Mouse (Mus musculus) CD4-positive helper T cell, adult 2 months (primary cell): Measurements from ENCODE around the gene Sesn2.

Source experiments
- DNase-seq: peaks from one replicate; pipeline ENCODE4 v3.0.0-alpha.2; 2012; ENCODE audit warnings: low read depth, missing footprints, low spot score

Sesn2 gene

DNA sequence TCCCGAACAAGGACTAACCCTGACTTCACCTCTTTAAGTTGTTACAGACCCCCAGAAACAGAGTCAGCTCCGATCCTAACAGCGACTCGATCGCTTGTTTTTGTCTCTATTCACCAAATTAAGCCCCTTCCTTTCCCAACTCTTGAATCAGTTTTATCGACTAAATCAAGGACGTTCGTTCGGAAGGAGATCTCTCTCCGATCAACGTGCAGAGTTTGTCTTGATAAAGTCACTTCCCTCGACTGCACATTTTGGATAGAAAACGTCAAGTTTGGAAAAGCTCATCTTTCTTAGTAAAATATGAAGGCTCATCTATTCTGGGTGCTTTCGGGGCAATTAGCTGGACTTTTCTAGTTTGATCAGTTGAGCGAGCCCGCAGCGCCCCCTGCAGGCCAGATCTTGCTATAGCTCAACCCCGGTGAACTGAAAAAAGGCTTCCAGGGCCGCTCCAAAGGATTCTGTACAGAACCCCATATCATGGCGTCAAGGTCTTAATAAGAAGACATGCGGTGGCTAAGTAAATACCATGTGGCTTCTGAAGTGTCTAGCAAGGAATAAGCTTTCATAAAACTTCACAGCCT lies 4.3 kb upstream of the Sesn2 start:
- peak; percentile 86 for DNase-seq

DNA sequence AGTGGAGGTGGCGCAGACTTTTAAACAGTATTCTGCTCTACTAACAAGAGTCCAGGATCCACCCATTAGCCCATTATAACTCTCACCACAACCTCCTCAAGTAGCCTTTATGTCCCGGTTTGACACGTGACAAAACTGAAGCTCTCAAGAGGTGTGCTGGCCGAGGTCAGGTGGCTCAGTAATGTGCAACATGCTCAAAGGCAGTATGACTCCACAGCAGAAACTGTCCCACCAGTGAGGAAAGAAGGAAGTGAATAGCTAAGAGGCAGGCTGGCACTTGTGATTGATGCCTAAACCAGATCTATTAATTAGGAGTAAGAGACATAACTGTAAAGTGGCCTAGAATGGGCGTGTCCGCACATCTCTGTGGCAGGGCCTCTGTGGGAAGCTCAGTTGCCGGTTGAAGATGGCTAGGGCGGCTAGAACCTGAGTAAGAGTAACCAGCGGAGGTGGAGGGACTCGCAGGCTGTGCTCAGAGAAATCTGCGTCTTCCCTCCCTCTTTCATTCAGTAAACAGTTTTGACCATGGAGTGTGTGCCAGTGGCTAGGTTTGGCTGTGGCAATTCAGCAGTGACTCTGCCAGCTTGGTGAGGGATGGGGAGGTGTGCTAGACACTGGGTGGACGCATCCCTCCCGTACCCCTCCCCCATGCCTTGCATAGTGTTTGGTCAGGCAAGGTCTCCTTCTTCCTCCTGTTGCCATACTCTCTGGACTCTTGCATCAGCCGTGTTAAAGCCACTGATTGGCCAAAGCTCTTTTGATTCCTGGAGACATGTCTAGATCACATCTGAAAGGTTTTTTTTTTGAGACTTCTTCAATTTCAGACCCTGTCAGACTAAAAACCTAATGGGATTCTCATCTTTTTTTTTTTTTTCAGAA lies 3.3 kb upstream of the Sesn2 start:
- no peak for DNase-seq

DNA sequence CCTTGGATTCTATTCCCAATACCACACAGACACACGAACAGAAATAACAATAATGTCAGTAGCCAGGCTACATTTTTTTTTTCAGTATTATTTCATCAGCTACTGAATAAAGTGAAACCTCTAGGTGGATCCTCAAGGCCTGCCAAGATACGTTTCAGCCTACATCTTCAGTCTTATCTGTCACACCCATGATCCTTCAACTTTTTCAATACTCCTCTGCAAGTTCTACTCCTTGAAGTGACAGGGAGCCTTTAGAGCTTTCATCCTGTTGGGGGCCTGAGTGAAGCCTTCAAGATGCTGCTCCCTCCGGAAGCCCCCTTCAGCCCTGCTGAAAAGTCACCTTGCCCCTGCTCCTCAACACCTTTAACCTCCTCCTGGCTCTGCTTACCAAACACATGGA lies 1.8 kb upstream of the Sesn2 start:
- no peak for DNase-seq

DNA sequence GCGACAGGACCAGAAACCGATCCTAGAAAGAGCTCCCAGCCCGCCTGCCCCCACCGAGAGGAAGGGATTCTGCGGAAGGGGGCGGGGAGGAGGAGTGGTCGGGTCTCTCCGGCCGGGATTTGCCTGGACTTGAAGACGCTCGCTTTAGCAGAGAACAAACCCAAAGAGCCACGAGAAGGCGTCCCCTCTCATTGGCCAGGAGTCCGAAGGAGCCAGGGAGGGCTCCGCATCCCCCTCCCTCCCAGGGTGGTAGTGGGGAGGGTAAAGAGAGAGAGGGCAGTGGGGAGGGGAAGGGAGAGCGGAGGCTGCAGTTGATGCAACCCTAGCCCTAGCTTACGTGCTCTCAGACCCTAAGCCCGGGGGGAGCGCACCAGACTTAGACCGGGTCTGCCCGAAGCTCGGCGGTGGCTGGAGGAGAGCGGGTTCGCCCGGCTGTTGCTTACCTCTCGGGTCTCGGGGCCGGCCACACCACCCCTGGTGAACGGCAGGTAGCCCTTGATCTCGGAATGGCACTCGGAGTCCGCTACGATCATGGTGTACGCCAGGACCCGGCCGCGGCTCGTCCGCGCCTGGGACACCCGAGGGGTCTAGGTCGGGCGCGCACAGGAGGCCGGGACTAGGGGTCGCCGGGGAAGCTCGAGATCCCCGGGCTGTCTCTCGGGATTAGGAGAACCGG lies 542 bp downstream of the Sesn2 start:
- DNase-seq: peak; percentile 54

DNA sequence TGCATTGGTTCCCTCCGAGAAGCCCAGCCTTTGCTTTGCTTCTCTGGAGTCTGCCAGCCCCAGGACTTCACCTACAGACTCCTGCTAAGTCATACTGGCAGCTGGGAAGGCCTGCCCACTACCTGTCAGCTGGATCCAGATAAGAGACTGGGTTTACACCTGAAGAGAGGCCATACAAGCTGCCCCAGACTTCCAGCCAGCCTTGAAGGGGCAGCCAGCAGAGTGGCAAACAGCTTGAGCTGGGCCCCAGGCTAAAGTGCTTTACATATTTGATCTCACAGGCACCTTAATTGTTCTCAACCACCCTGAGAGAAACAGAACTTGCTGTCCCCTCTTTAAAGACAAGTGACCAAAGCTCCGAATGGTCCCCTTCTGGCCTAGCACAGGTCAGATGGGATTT lies 3.1 kb downstream of the Sesn2 start:
- no peak for DNase-seq

- DNase-seq: no peak
Measured at GRCm38 (mm10) chr4:132506250-132506649, 4.1 kb downstream of the Sesn2 start.

- DNase-seq: no peak
Measured at GRCm38 (mm10) chr4:132505800-132506199, 4.5 kb downstream of the Sesn2 start.

- no peak for DNase-seq
Measured at GRCm38 (mm10) chr4:132505034-132505738, 5.1 kb downstream of the Sesn2 start.

DNA sequence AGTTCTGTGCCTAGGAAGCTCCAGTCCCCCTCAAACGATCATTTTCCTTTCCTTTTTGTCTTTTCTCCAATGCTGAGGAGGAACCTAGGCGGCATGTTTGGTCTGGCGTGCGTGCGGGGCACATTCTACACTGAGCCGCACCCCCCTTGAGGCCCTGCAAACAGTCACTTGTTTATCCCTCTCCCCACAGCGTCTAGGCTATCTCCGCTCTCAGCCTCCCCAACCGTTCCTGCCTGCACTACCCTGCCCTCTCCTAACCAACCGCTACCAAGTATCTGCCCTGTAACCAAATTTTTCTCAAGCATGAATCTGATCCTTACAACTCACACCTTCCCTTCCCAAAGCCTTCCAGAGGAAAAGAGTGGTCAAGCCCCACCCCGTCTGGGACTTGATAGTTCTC lies 7.0 kb downstream of the Sesn2 start:
- no peak for DNase-seq

- no peak for DNase-seq
Measured at GRCm38 (mm10) chr4:132501639-132502038, 8.7 kb downstream of the Sesn2 start.

DNA sequence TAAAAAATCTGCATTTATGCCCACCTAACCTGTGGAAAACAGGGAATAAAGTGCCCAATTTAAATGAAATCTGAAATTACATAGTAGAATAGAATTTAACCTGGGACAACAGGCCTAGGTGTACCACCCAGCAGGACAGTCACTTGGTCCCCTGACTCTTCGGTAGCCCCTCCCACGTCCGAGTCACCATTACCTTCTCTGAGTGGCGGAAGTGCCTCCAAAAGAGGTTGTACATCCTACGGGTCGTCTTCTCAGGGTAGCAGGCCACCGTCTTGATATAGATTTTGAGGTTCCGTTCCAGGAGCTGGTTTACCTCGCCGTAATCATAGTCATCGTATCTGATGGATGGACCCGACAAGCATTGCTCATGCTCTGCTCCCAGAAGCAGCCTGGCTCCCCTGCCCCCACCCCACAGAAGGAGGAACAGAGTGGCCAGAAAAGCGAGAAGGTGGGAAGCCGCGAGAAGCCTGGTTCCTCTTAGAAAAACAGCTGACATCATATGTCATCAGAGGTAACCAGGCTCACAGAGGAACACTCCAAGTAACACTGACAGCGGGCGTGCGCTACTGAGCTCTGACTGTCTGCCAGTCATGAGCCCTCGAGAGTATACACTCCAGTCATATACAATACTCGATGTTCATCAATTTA lies 15.9 kb downstream of the Sesn2 start:
- no peak for DNase-seq

DNA sequence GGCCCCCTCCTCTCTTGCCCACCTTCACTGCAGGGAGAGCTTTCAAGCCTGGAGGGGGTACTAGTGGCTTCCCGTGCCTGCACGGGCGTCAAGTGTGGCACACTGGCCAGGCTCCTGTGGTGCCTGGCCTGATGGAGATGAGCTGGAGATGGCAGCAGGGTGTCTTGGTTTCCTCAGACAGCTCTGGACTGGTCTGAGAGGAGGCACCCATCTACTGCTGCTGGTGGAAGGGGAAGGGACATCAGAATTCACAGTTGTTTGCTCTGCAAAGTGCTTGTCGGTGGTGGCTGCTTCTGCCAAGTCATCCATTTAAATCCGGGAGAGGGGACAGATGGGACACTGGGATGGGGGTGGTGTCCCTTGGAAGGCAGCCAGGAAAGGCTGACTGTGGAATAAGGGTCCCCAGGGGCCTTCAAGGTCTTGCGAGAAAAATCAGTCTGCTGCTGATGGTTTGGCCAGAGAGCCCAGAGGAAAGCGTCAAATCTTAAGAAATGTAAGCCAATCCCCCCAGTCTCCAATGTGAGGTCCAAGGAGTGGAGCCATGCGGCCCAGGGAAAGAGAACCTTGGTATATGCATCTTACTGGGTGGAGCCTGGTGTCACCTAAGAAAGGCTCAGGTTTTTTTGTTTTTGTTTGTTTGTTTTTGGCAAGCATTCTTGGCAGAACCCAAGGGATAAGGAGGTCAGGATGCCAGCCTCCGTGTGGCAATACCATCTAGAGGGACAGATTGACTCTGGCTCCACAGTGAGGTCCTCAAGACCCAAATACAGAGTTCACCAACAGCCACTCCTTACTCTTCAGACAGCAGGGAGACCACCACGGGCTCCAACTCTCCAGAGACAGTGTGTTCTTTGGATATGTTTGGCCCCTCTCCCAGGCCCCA lies 17.9 kb downstream of the Sesn2 start:
- no peak for DNase-seq

DNA sequence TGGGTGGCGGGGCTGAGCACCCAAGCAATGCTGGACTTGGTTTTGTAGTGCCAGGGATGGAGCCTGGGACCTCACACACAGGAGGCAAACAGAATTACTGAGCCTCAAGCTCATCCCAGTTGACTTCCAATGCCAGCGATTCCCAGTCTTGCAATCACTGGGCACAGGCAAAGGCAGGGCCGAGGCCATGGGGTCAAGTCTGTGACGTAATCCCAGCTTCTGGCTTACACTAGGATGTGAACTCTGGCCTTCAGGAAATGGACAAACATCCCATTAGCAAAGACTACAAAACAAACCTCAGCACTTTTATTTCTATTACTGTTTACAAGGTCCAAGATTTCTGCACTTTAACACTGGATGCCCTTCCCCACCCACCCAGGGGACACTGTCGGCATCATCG lies 18.6 kb downstream of the Sesn2 start:
- no peak for DNase-seq

DNA sequence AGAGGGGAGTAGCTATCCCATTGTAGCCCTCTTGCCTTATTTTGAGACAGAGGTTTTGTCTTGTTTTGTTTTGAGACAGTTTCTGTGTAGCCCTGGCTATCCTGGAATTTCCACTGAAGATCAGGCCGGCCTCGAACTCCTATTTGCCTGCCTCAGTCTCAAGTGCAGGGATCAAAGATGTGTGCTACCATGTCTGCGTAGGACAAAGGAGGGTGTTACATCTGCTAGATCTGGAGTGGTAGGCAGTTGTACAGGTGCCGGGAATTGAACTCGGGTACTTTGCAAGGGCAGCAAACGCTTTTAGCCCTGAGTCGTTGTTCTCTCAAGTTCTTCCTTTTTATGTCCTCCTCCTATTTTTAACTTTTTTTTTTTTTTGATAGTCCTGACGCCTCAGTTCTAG lies 19.2 kb downstream of the Sesn2 start:
- DNase-seq: no peak

DNA sequence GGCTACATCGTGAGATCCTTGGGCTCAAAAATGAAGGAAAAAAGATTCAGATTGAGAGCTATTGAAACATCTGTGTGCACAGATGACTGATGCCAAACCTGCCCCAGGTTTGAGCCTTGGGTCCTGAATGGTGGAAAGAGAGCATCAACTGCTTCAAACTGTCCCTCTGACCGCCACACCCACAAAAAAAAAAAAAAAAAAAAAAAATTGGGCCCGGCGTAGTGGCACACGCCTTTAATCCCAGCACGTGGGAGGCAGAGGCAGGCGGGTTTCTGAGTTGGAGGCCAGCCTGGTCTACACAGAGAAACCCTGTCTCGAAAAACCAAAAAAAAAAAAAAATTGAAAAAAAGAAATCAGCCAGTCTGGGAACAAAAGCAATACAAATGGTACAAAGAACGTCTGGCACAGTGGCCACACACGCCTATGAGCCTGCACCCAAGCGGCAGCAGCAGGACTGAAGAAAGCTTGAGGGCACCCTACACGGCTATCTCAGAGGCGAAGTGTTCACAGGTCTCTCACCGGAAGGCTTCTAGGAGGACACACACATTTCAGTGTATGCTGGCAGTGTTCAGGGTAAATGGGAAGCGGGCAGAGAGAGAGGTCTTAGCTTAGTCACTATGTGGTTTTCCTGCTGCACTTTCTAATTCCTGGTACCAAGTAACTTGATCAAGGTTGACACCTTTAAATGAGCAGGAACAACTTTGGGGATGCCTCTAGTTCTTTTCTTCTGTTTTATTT lies 19.9 kb downstream of the Sesn2 start:
- no peak for DNase-seq

DNA sequence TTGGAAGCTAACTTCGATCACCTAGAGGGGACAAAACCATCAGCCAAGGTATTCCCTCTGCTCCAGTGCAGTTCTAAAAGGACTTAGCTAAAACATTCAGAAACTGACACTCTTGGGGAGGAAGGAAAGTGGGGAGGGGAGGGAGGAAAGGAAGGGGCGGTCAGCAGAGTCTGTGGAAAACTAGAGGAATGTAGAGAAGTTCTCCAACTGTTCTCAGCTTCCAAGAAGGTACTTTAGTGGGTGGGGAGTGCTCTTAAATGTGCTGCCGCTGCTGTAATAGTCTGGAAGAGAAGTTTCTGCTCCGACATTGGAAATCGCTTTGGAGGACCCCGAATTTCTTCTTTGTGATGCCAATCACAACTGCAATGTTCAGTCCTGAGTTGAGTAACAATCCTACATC lies 21.3 kb downstream of the Sesn2 start:
- no peak for DNase-seq

- DNase-seq: no peak
Measured at GRCm38 (mm10) chr4:132488521-132488920, 21.8 kb downstream of the Sesn2 start.

DNA sequence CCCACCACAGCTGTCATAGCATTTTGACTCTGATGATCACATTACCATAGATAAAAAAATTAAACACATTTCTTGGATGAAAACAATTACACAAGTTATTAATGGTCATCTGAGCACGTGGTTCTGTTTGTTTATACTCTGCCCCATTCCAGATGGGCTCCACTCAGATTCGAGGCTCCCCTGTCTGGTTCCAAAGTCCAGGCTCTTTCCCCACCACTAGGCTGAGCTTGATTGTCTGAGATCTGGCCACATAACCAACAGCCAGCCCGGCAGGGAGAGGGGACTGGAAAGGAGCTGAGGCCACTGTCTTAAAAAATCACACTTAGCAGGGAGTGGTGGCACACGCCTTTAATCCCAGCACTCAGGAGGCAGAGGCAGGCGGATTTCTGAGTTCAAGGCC lies 25.5 kb downstream of the Sesn2 start:
- DNase-seq: no peak

DNA sequence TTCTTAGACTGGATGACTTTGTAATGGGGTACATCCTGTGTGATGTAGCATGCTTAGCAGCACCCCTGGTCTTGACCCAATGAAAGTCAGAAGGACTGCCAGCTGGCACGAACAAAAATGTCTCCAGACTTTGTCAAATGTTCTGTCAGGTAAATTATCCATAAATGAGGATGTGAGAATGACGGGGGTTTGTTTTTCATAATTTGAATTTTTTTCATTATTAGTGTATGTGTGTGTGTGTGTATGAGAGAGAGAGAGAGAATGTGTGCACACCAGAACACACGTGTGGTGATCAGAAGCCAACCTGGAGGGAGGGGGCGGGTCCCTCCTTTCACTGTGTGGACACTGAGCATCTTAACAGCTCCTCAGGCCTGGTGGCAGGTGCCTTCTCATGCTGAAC lies 26.1 kb downstream of the Sesn2 start:
- no peak for DNase-seq
